15 mouse cellular contexts compared by ENCODE assay signal in genomic region chr6:31284390-31284789, GRCm38 (mm10).
DNase-seq lines count a peak whose midpoint lies in the region; ATAC-seq and TF ChIP-seq lines count a peak whose summit lies in the region.
"Had no signal": no experiment of that assay in that cellular context is flagged by ENCODE, and none has a peak within 500 bp of the region (broad histone marks: within the 10 kb centered on the region; RNA-seq: fewer than 3 reads in every experiment).

No protein-coding gene starts in this region.

- H3K27ac ChIP-seq in gastrocnemius, adult 2 months: peak overlapping the region; percentile 65
- no peak overlapping the region for H3K27ac ChIP-seq in midbrain, embryonic 11.5 days (ENCODE audit: low read depth, low read length)
- no peak overlapping the region for H3K27ac ChIP-seq in midbrain, embryonic 14.5 days (replicated peaks; ENCODE audit: low read depth, low read length)
- H3K27ac ChIP-seq: embryonic facial prominence, embryonic 12.5 days; midbrain, embryonic 15.5 days had no signal

- H3K9ac ChIP-seq in midbrain, embryonic 11.5 days (ENCODE audit: low read length): no peak overlapping the region
- H3K9ac ChIP-seq in midbrain, embryonic 14.5 days (replicated peaks; ENCODE audit: low read length): no peak overlapping the region
- H3K9ac ChIP-seq: embryonic facial prominence, embryonic 12.5 days; midbrain, embryonic 15.5 days had no signal

- TF ChIP-seq CTCF in gastrocnemius, adult 2 months (IDR thresholded peaks at IDR 0.05): no peak

- H3K9me3 ChIP-seq in midbrain, embryonic 11.5 days (ENCODE audit: control insufficient read depth, low read length): no peaks in the 10 kb centered on the region
- H3K9me3 ChIP-seq in midbrain, embryonic 14.5 days (ENCODE audit: control insufficient read depth, low read length): no peaks in the 10 kb centered on the region
- H3K9me3 ChIP-seq: embryonic facial prominence, embryonic 12.5 days; midbrain, embryonic 15.5 days had no signal

- intact Hi-C loops in gastrocnemius, adult 2 months (cut with DNase I): no loop called here

- H3K4me2 ChIP-seq in midbrain, embryonic 11.5 days: no peak overlapping the region
- H3K4me2 ChIP-seq in midbrain, embryonic 14.5 days (ENCODE audit: low read length): no peak overlapping the region
- H3K4me2 ChIP-seq: embryonic facial prominence, embryonic 12.5 days; liver, embryonic 11.5 days; midbrain, embryonic 15.5 days had no signal

- no peaks in the 10 kb centered on the region for H3K27me3 ChIP-seq in midbrain, embryonic 11.5 days (ENCODE audit: control insufficient read depth, insufficient read depth, low read length)
- H3K27me3 ChIP-seq in midbrain, embryonic 14.5 days (ENCODE audit: control insufficient read depth, insufficient read depth, low read length): no peaks in the 10 kb centered on the region
- H3K27me3 ChIP-seq: embryonic facial prominence, embryonic 12.5 days; midbrain, embryonic 15.5 days; Patski had no signal

- no peak overlapping the region for H3K4me3 ChIP-seq in gastrocnemius, adult 2 months
- H3K4me3 ChIP-seq in midbrain, embryonic 11.5 days (ENCODE audit: low read depth, low read length): no peak overlapping the region
- H3K4me3 ChIP-seq in midbrain, embryonic 14.5 days (replicated peaks; ENCODE audit: low read depth, low read length): no peak overlapping the region
- H3K4me3 ChIP-seq: embryonic facial prominence, embryonic 12.5 days; midbrain, embryonic 15.5 days had no signal

- WGBS in midbrain, embryonic 11.5 days: 89% methylated on average over 10 of the region's 10 CpGs
- 84% methylated on average over 10 of the region's 10 CpGs for WGBS in midbrain, embryonic 14.5 days

- ATAC-seq in midbrain, embryonic 11.5 days (ENCODE audit: low FRiP score): no peak
- no peak for ATAC-seq in midbrain, embryonic 14.5 days (ENCODE audit: low FRiP score, low TSS enrichment)
- ATAC-seq in granulocyte monocyte progenitor cell, adult 5-6 weeks (replicated peaks; ENCODE audit: poor library complexity, severe bottlenecking): peak; percentile 92
- ATAC-seq: midbrain, embryonic 15.5 days; Patski had no signal

- peaks cover 3% of the 10 kb centered on the region; the same call in 1 of the 2 replicates for H3K4me1 ChIP-seq in midbrain, embryonic 11.5 days (ENCODE audit: control insufficient read depth, insufficient read depth, low read length)
- 0 out of 2 replicates have a peak, but pooled peaks cover 6% of the 10 kb centered on the region for H3K4me1 ChIP-seq in midbrain, embryonic 14.5 days (ENCODE audit: control insufficient read depth, insufficient read depth, low read length)

- DNase-seq in gastrocnemius, adult 2 months: no peak
- no peak for DNase-seq in gastrocnemius, postnatal 25 days
- peak; percentile 33 for DNase-seq in midbrain, embryonic 11.5 days (ENCODE audit: low spot score, missing footprints)
- DNase-seq in midbrain, embryonic 14.5 days: no peak
- no peak for DNase-seq in adrenal gland, adult 2 months
- no peak for DNase-seq in adrenal gland, postnatal 14 days
- no peak for DNase-seq in adrenal gland, adult 8-10 months
- DNase-seq: adrenal gland, postnatal 36 days; heart, postnatal 10 days; kidney, postnatal 10 days had no signal

- no peaks in the 10 kb centered on the region for H3K36me3 ChIP-seq in midbrain, embryonic 11.5 days (ENCODE audit: control insufficient read depth, insufficient read depth, low read length)
- no peaks in the 10 kb centered on the region for H3K36me3 ChIP-seq in midbrain, embryonic 14.5 days (ENCODE audit: control insufficient read depth, insufficient read depth, low read length)
- H3K36me3 ChIP-seq: embryonic facial prominence, embryonic 12.5 days; midbrain, embryonic 15.5 days had no signal
